Mouse (Mus musculus) cerebellum, adult 2 months (tissue): ENCODE measurements around the gene Sf3a3. TPM values are rescaled to one million over a fixed set of nuclear protein-coding genes. Genes with fewer than 3 reads are reported as not detected.
"Not testable (repeated sequence)": the region's sequence is repeated elsewhere in the genome, so short reads cannot be mapped to it uniquely, and the experiment has no call there.

Experiments
- DNase-seq, 2 experiments: peaks; one replicate each; pipeline ENCODE4 v3.0.0; 2021
- H3K27ac ChIP-seq: fragments of 200-500 bp; 2 replicates; pipeline ENCODE4 v1.5.1; 2012; ENCODE audit warnings: low read length, control low read depth, inconsistent platforms; ENCODE audit not compliant: insufficient read depth
- H3K27me3 ChIP-seq: fragments of 200-500 bp; 2 replicates; pipeline ENCODE4 v1.6.1; 2012; ENCODE audit warnings: inconsistent platforms, mild to moderate bottlenecking, low read length, moderate library complexity; ENCODE audit not compliant: control insufficient read depth, insufficient read depth
- H3K4me1 ChIP-seq: fragments of 200-500 bp; 2 replicates; pipeline ENCODE4 v1.6.1; 2011; ENCODE audit warnings: low read length; ENCODE audit not compliant: control insufficient read depth, insufficient read depth
- H3K4me3 ChIP-seq: fragments of 200-500 bp; replicated peaks from 2 replicates; pipeline ENCODE3; 2011; ENCODE audit warnings: mild to moderate bottlenecking, low read depth, low read length, control low read depth; ENCODE audit not compliant: insufficient read depth
- CTCF ChIP-seq: fragments of 200-500 bp; IDR thresholded peaks from 2 replicates; pipeline ENCODE4 v1.5.1; 2011; ENCODE audit warnings: low read depth, mild to moderate bottlenecking, control low read depth, low read length, moderate library complexity, borderline replicate concordance; ENCODE audit not compliant: insufficient read depth
- POLR2A ChIP-seq: fragments of 200-500 bp; IDR thresholded peaks from 2 replicates; pipeline ENCODE4 v1.6.1; 2011; ENCODE audit warnings: low read length, control low read depth, borderline replicate concordance; ENCODE audit not compliant: insufficient read depth
- WGBS: fragments of 180-500 bp; shearing (Covaris S2); methylation state at CpG from one replicate; pipeline ENCODE4 v1.1.7; 2018; 5-methylcytosine and 5-hydroxymethylcytosine counted together
- polyA plus RNA-seq: library from polyadenylated mRNA; depleted of rRNA; stranded (reverse); fragments of >200 nt; gene quantifications from 2 replicates; pipeline ENCODE4 v1.2.3, GENCODE M21; 2012

The Sf3a3 gene
- polyA plus RNA-seq, 1 experiment, result 40.5 TPM

GRCm38 (mm10) chr4:124701052-124701845, 13.3 kb upstream of the Sf3a3 start:
- no peaks in the 10 kb centered on the region for H3K27me3 ChIP-seq
- H3K27ac ChIP-seq, result no peak overlapping the region
- H3K4me3 ChIP-seq, result peak overlapping the region; percentile 34
- DNase-seq, result no peak
- TF ChIP-seq CTCF (no peak), POLR2A (no peak)
- peaks cover 7% of the 10 kb centered on the region; the same call in 1 of the 2 replicates for H3K4me1 ChIP-seq
- WGBS, result 18% methylated on average over 22 of the region's 22 CpGs

GRCm38 (mm10) chr4:124701916-124702315, 12.7 kb upstream of the Sf3a3 start:
- WGBS, result 12% methylated on average over 5 of the region's 5 CpGs
- peaks cover 7% of the 10 kb centered on the region; the same call in 1 of the 2 replicates for H3K4me1 ChIP-seq
- no peak for DNase-seq
- H3K27me3 ChIP-seq, result no peaks in the 10 kb centered on the region
- H3K27ac ChIP-seq, result no peak overlapping the region
- no peak overlapping the region for H3K4me3 ChIP-seq
- TF ChIP-seq CTCF, result no peak
- TF ChIP-seq POLR2A, result no peak

DNA sequence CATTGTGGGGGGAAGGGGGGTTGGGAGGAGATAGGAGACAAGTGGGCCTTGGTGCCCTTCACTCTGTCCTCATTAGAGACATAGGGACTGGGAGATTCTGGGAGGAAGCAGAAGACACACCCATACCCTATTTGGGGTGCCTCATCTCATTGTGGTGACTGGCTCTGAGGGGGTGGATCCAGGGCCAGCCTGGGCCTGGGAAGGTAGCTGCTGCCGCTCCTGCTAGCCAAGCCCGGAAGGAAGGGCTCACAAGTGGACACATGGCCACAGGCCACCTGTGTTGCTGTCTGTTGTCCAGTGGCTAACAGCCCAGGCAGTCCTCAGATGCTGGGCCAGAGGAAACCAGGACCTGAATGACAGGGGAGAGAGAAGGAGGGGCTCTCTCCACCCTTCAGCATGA, 11.2 kb upstream of the Sf3a3 start:
- 16% methylated on average over 2 of the region's 2 CpGs for WGBS
- DNase-seq, result no peak
- H3K4me3 ChIP-seq, result no peak overlapping the region
- peaks cover 7% of the 10 kb centered on the region; the same call in 1 of the 2 replicates for H3K4me1 ChIP-seq
- no peak overlapping the region for H3K27ac ChIP-seq
- H3K27me3 ChIP-seq, result no peaks in the 10 kb centered on the region
- no peak for TF ChIP-seq CTCF
- TF ChIP-seq POLR2A, result no peak

GRCm38 (mm10) chr4:124703881-124704796, 10.4 kb upstream of the Sf3a3 start:
- Histone ChIP-seq H3K4me1 (peaks cover 7% of the 10 kb centered on the region; the same call in 1 of the 2 replicates), H3K27ac (no peak overlapping the region), H3K4me3 (no peak overlapping the region), H3K27me3 (no peaks in the 10 kb centered on the region)
- 49% methylated on average over 6 of the region's 6 CpGs for WGBS
- TF ChIP-seq CTCF (no peak), POLR2A (no peak)
- no peak for DNase-seq

DNA sequence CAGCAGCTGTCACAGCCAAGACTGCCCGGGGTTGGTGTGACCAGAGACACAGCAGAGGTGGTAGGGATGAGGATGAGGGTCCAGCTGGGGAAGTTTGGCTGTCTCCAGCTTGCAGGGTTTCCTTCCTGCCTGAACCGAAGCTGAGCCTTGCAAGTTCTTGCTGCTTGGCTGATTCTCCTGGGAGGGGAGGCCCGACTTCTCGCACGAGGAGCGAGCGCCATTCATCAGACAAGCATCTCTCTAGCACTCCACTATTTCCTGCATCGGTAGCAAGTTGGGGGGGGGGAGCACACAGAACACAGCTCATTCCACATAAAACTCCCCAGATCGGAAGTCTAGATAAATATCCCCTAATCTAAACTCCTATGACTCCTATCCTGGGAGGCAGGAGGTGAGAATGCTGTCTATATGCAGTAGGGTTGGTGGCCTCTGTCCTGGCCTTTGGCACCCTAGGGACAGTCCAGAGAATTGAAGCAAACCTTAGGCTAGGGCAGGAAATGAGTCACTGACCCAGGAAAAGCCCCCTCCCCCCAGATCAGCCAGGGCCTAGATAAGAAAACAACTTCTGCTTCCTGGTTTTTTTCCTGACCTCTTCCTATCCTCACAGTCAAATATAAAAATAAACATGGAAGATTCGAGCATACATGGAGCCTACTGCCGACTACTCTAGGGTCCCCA, 9.6 kb upstream of the Sf3a3 start:
- Histone ChIP-seq H3K4me1 (peaks cover 7% of the 10 kb centered on the region; the same call in 1 of the 2 replicates), H3K27me3 (no peaks in the 10 kb centered on the region), H3K27ac (no peak overlapping the region), H3K4me3 (no peak overlapping the region)
- no peak for DNase-seq
- WGBS, result 44% methylated on average over 11 of the region's 11 CpGs
- TF ChIP-seq CTCF, result no peak
- no peak for TF ChIP-seq POLR2A

DNA sequence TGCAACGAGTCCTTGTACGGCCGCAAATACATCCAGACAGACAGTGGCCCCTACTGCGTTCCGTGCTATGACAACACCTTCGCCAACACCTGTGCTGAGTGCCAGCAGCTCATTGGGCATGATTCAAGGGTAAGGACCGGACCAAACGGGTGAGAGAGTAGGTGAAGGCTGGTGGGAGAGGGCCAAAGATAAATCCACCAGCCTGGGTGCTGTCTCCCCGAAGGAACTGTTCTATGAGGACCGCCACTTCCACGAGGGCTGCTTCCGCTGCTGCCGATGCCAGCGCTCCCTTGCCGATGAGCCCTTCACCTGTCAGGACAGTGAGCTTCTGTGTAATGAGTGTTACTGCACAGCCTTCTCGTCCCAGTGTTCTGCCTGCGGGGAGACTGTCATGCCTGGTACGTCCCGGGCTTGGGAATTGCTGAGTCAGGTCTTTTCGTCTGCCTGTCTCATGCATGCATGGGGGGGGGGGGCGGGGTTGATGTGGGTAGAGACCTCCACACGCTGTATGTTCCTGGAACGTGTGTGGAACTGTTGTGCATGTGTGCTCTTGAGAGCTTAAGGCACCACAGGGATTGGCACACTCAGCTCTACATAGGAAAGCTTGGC, 8.8 kb upstream of the Sf3a3 start:
- TF ChIP-seq POLR2A (no peak), CTCF (no peak)
- no peak for DNase-seq
- Histone ChIP-seq H3K27me3 (no peaks in the 10 kb centered on the region), H3K4me1 (peaks cover 7% of the 10 kb centered on the region; the same call in 1 of the 2 replicates), H3K4me3 (no peak overlapping the region), H3K27ac (no peak overlapping the region)
- 83% methylated on average over 23 of the region's 23 CpGs for WGBS

- H3K27me3 ChIP-seq, H3K27ac ChIP-seq, H3K4me1 ChIP-seq, H3K4me3 ChIP-seq, DNase-seq: not testable (repeated sequence)
- WGBS, result 70% methylated on average over 25 of the region's 25 CpGs
These were observed 7.0 kb upstream of the Sf3a3 start for GRCm38 (mm10) chr4:124707381-124708199.

DNA sequence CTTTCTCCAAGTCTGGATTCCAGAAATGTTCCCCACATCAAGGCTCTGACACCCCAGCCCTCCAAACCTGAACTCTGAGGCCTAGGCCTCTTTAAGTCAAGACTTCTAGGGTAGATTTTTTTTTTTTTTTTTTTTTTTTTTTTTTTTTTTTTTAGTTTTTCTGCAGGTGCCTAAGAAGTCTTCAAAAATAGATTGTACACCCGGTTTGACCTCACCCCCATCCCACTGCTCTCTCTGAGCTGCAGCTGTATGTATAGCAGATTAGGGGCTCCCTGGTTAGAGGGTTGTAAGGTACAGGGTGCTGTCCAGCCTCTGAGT, 6.4 kb upstream of the Sf3a3 start:
- DNase-seq, H3K4me3 ChIP-seq, H3K27ac ChIP-seq, H3K4me1 ChIP-seq, H3K27me3 ChIP-seq: not testable (repeated sequence)
- WGBS, result 58% methylated on average over 1 of the region's 1 CpGs
